Mouse (Mus musculus): Measurements from ENCODE around the gene Mob3b. TPM values are rescaled to one million over a fixed set of nuclear protein-coding genes. Genes with fewer than 3 reads are reported as not detected.
"Not testable (repeated sequence)": the region's sequence is repeated elsewhere in the genome, so short reads cannot be mapped to it uniquely, and the experiment has no call there.

The Mob3b gene
- total RNA-seq, 2 experiments from 2014 or later, result 5.0 to 6.8 TPM

DNA sequence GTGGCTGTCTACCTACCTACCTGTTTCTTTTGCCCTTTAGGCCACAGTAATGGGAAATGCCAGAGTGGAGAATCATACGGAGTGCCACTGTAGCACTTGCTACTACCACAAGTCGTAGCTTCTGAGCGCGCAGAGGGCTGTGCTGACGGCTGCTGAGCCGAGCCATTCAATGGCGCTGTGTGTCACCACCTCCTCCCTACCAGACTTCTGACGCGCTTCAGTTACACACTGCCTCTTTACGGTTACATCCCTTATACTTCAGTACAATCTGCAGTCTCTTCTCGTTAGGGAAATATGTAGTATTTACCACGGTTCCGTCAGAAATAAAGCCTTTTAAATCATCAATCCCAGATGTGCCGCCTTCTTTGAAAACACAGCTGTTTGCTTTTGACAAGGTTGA lies 250.3 kb downstream of the Mob3b start:
- no peak for DNase-seq (ENCODE audit: low spot score in 2 of 2)

DNA sequence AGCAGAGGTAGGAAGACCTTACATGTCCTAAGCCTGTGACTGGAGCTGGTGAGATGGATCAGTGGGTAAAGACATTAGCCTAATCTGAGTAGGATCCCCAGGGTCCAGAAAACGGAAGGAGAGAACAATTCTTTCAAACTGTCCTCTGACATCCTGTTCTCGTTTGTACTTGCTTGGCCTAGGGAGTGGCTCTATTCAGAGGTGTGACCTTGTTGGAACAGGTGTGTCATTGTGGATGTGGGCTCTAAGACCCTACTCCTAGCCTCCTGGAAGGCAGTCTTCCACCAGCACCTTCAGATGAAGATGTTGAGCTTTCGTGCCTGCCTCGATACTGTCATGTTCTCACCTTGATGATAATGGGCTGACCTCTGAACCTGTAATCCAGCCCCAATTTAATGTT lies 251.1 kb downstream of the Mob3b start:
- DNase-seq (ENCODE audit: low spot score in 2 of 2), result no peak

GRCm38 (mm10) chr4:34905396-34905795 lies 251.9 kb downstream of the Mob3b start:
- no peak for DNase-seq (ENCODE audit: low spot score in 2 of 2)

- DNase-seq (ENCODE audit: low spot score in 2 of 2), result not testable (repeated sequence)
These were observed 255.7 kb downstream of the Mob3b start for GRCm38 (mm10) chr4:34901582-34901981.

GRCm38 (mm10) chr4:34901166-34901565 lies 256.1 kb downstream of the Mob3b start:
- no peak for DNase-seq (ENCODE audit: low spot score in 2 of 2)

GRCm38 (mm10) chr4:34900155-34900554 lies 257.1 kb downstream of the Mob3b start:
- peak; percentile 32 to 68 for DNase-seq (ENCODE audit: low spot score in 2 of 2)

DNA sequence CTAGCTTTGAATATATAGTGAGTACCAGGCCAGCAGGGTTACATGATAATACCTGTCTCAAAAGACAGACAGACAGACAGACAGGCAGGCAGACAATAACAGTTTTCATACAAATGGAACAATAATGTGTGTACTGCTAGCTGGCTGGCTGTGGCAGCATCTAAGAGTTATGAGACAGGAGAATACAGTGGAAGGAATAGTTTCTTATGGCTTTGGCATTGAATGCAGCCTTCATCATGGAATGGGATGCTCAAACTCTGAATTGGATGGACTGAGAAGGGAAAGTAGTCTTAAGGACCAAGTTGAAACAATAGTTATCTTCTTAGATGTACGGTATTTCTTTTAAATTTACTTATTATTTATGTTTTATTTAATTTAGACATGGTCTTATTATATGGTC lies 258.0 kb downstream of the Mob3b start:
- no peak for DNase-seq (ENCODE audit: low spot score in 2 of 2)

Other genes starting within 250 kb of the Mob3b start
- gene Ifnk, start 5.4 kb downstream of the Mob3b start, total RNA-seq (2021), result not detected
- gene C9orf72, start 68.7 kb upstream of the Mob3b start, total RNA-seq (2021), result 10 to 100 TPM; 21.2 to 25.2 TPM

Data from layer of hippocampus, adult 18-20 months (tissue).